Mouse (Mus musculus): ENCODE data around the gene Pank1. TPM values are rescaled to one million over a fixed set of nuclear protein-coding genes. Genes with fewer than 3 reads are reported as not detected.

Pank1 gene
- polyA plus RNA-seq, 1 experiment from 2014 or later = 8.7 TPM

DNA sequence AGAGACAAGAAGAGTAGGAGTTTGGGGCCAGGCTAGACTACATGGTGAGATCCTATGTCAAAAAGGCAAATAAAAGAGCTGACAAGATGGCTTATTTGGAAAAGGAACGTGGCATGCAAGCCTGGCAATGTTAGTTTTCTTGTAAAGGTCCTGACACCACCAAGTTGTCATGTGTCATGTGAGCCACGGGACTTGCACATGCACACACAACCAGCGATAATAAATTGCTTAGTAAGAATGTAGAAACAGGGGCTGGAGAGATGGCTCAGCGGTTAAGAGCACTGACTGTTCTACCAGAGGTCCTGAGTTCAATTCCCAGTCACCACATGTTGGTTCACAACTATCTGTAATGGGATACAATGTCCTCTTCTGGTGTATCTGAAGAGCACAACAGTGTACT lies 7.1 kb upstream of the Pank1 start:
- Histone ChIP-seq H3K27me3 (replicated peaks; ENCODE audit: control insufficient read depth, insufficient read depth, low read length) (no peaks in the 10 kb centered on the region), H3K9ac (ENCODE audit: low read depth, low read length) (no peak overlapping the region), H3K4me1 (replicated peaks; ENCODE audit: control insufficient read depth, insufficient read depth, low read length) (peaks cover 6% of the 10 kb centered on the region; the same call in 1 of the 2 replicates), H3K27ac (ENCODE audit: low read depth, low read length) (no peak overlapping the region), H3K4me2 (no peak overlapping the region), H3K36me3 (ENCODE audit: control insufficient read depth, insufficient read depth, low read length) (no peaks in the 10 kb centered on the region), H3K4me3 (ENCODE audit: low read depth, low read length) (no peak overlapping the region), H3K9me3 (ENCODE audit: control insufficient read depth, low read length) (no peaks in the 10 kb centered on the region)
- 87% methylated on average over 4 of the region's 4 CpGs for WGBS
- DNase-seq (ENCODE audit: low spot score) = no peak
- ATAC-seq (replicated peaks; ENCODE audit: low FRiP score) = no peak

DNA sequence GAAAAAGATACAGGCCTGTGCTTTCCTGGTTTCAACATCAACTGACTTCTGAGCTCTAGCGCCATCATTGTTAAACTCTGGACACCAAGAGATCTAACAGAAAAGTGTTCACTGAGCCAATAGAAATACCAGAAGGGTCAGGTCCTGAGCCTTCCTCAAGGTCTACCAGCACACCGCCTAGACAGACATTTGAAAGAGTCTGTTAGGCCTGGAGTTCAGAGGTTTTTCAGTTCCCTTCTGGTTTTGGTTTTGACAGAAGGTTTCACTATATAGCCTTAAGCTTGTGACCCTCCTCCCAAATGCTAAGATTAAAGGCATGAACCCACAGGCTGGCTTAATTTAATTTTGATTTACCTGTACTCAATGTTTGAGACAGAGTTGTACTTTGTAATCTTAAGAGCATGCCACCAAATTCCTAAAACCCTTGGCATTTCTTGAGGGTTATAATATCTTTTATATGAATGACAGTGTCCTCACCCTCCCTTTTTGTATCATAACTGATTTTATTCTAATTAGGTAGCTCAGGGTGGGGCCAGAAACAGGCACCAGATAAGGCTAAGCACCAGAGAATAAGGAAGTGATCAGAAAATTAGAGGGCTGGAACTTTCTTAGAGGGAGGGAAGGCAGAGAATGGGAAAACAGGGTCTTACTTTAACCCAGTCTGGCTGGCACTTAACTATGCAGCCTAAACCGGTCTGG lies 4.4 kb upstream of the Pank1 start:
- Histone ChIP-seq H3K4me3 (ENCODE audit: low read depth, low read length) (no peak overlapping the region), H3K9ac (ENCODE audit: low read depth, low read length) (no peak overlapping the region), H3K4me1 (replicated peaks; ENCODE audit: control insufficient read depth, insufficient read depth, low read length) (peaks cover 8% of the 10 kb centered on the region; the same call in 1 of the 2 replicates), H3K27ac (ENCODE audit: low read depth, low read length) (no peak overlapping the region), H3K27me3 (replicated peaks; ENCODE audit: control insufficient read depth, insufficient read depth, low read length) (no peaks in the 10 kb centered on the region), H3K9me3 (ENCODE audit: control insufficient read depth, low read length) (no peaks in the 10 kb centered on the region), H3K36me3 (ENCODE audit: control insufficient read depth, insufficient read depth, low read length) (no peaks in the 10 kb centered on the region), H3K4me2 (peak overlapping the region; percentile 14; the same call in 1 of the 2 replicates)
- no peak for DNase-seq (ENCODE audit: low spot score)
- 73% methylated on average over 3 of the region's 3 CpGs for WGBS
- peak; percentile 60 for ATAC-seq (replicated peaks; ENCODE audit: low FRiP score)

DNA sequence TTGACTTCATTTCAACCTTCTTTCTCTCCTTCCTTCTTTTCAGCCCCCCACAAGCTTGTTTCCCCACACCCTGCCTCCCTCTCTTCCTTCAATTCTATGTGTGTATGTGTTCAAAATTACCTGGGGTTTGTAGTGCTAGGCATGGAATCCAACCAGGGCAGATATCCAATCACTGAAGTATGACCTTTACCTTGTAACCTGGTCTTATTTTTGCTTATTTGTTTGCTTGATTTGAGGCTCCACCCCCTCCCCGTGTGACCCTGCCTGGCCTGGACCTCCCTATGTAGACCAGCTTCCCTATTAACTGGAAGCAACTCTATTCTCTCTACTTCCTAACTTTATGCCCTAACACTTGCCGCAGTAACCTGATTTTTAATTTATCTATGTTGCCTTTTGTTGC lies 3.2 kb upstream of the Pank1 start:
- DNase-seq (ENCODE audit: low spot score) (no peak), ATAC-seq (replicated peaks; ENCODE audit: low FRiP score) (no peak)
- WGBS = 70% methylated on average over 2 of the region's 2 CpGs
- H3K27ac ChIP-seq (ENCODE audit: low read depth, low read length) = no peak overlapping the region
- H3K4me2 ChIP-seq = no peak overlapping the region
- H3K9ac ChIP-seq (ENCODE audit: low read depth, low read length) = no peak overlapping the region
- H3K36me3 ChIP-seq (ENCODE audit: control insufficient read depth, insufficient read depth, low read length) = no peaks in the 10 kb centered on the region
- peaks cover 8% of the 10 kb centered on the region; the same call in 1 of the 2 replicates for H3K4me1 ChIP-seq (replicated peaks; ENCODE audit: control insufficient read depth, insufficient read depth, low read length)
- no peaks in the 10 kb centered on the region for H3K9me3 ChIP-seq (ENCODE audit: control insufficient read depth, low read length)
- H3K4me3 ChIP-seq (ENCODE audit: low read depth, low read length) = no peak overlapping the region
- no peaks in the 10 kb centered on the region for H3K27me3 ChIP-seq (replicated peaks; ENCODE audit: control insufficient read depth, insufficient read depth, low read length)

DNA sequence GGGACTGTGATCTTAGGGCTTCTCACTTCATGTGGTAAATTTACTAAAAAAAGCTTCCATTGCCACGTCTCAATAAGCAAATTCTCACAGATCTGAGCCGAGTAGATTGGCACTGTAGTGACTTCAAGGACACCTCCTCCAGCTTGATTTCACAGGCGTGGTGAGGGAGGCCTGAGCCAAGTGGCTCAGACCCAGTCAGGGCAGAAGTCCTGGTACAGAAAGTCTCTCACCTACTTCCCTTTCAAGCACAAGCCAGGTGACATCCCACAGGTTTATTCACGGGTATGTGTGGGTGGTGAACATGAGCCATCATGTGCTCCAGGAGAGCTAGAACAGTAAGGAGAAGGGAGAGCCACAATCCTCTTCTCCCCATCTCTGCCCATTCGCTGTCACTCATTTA lies 1.9 kb upstream of the Pank1 start:
- H3K36me3 ChIP-seq (ENCODE audit: control insufficient read depth, insufficient read depth, low read length) = no peaks in the 10 kb centered on the region
- H3K4me3 ChIP-seq (ENCODE audit: low read depth, low read length) = no peak overlapping the region
- H3K4me2 ChIP-seq = no peak overlapping the region
- H3K9me3 ChIP-seq (ENCODE audit: control insufficient read depth, low read length) = no peaks in the 10 kb centered on the region
- H3K4me1 ChIP-seq (replicated peaks; ENCODE audit: control insufficient read depth, insufficient read depth, low read length) = peaks cover 8% of the 10 kb centered on the region; the same call in 1 of the 2 replicates
- no peak for ATAC-seq (replicated peaks; ENCODE audit: low FRiP score)
- 71% methylated on average over 5 of the region's 5 CpGs for WGBS
- H3K9ac ChIP-seq (ENCODE audit: low read depth, low read length) = no peak overlapping the region
- no peaks in the 10 kb centered on the region for H3K27me3 ChIP-seq (replicated peaks; ENCODE audit: control insufficient read depth, insufficient read depth, low read length)
- no peak overlapping the region for H3K27ac ChIP-seq (ENCODE audit: low read depth, low read length)
- no peak for DNase-seq (ENCODE audit: low spot score)

- H3K9me3 ChIP-seq (ENCODE audit: control insufficient read depth, low read length) = no peaks in the 10 kb centered on the region
- H3K9ac ChIP-seq (ENCODE audit: low read depth, low read length) = peak overlapping the region; percentile 87
- H3K27ac ChIP-seq (ENCODE audit: low read depth, low read length) = peak overlapping the region; percentile 93; the same call in 1 of the 2 replicates
- no peaks in the 10 kb centered on the region for H3K36me3 ChIP-seq (ENCODE audit: control insufficient read depth, insufficient read depth, low read length)
- H3K4me1 ChIP-seq (replicated peaks; ENCODE audit: control insufficient read depth, insufficient read depth, low read length) = peaks cover 8% of the 10 kb centered on the region; the same call in 1 of the 2 replicates
- ATAC-seq (replicated peaks; ENCODE audit: low FRiP score) (no peak), DNase-seq (ENCODE audit: low spot score) (no peak)
- peak overlapping the region; percentile 88 for H3K4me3 ChIP-seq (ENCODE audit: low read depth, low read length)
- no peaks in the 10 kb centered on the region for H3K27me3 ChIP-seq (replicated peaks; ENCODE audit: control insufficient read depth, insufficient read depth, low read length)
- peak overlapping the region; percentile 91 for H3K4me2 ChIP-seq
- WGBS = 29% methylated on average over 6 of the region's 6 CpGs
Observed at GRCm38 (mm10) chr19:34879624-34880023, 369 bp upstream of the Pank1 start.

- DNase-seq (ENCODE audit: low spot score) (peak; percentile 83), ATAC-seq (replicated peaks; ENCODE audit: low FRiP score) (peak; percentile 94)
- Histone ChIP-seq H3K27me3 (replicated peaks; ENCODE audit: control insufficient read depth, insufficient read depth, low read length) (no peaks in the 10 kb centered on the region), H3K4me2 (peak overlapping the region; percentile 91), H3K4me3 (ENCODE audit: low read depth, low read length) (peak overlapping the region; percentile 88), H3K27ac (ENCODE audit: low read depth, low read length) (peak overlapping the region; percentile 93), H3K9ac (ENCODE audit: low read depth, low read length) (peak overlapping the region; percentile 87), H3K9me3 (ENCODE audit: control insufficient read depth, low read length) (no peaks in the 10 kb centered on the region), H3K4me1 (replicated peaks; ENCODE audit: control insufficient read depth, insufficient read depth, low read length) (0 out of 2 replicates have a peak, but pooled peaks cover 3% of the 10 kb centered on the region), H3K36me3 (ENCODE audit: control insufficient read depth, insufficient read depth, low read length) (no peaks in the 10 kb centered on the region)
- under 1% methylated on average over 45 of the region's 45 CpGs for WGBS
Observed at GRCm38 (mm10) chr19:34877898-34878602, 1.2 kb downstream of the Pank1 start.

DNA sequence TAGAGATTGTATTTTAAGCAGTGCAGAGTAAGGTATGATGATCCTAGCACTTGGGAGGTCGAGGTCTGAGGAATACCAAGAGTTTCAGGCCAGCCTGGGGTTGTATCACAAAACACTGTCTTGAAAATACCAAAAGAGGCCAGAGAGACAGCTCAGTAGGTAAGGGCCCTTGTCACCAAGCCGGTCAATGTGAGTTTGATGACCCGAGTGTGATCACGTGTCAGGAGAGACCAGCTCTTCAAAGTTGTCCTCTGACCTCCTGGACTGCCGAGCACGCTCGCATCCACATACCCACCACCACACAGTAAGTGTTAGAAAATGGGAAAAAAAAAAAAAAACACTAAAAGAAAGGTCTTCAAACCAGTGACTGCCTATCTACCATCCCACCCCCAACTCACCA lies 2.6 kb downstream of the Pank1 start:
- Histone ChIP-seq H3K4me3 (ENCODE audit: low read depth, low read length) (peak overlapping the region; percentile 5; the same call in 1 of the 2 replicates), H3K9ac (ENCODE audit: low read depth, low read length) (no peak overlapping the region), H3K27ac (ENCODE audit: low read depth, low read length) (no peak overlapping the region), H3K4me1 (replicated peaks; ENCODE audit: control insufficient read depth, insufficient read depth, low read length) (0 out of 2 replicates have a peak, but pooled peaks cover 3% of the 10 kb centered on the region), H3K27me3 (replicated peaks; ENCODE audit: control insufficient read depth, insufficient read depth, low read length) (no peaks in the 10 kb centered on the region), H3K4me2 (peak overlapping the region; percentile 91), H3K36me3 (ENCODE audit: control insufficient read depth, insufficient read depth, low read length) (no peaks in the 10 kb centered on the region), H3K9me3 (ENCODE audit: control insufficient read depth, low read length) (no peaks in the 10 kb centered on the region)
- DNase-seq (ENCODE audit: low spot score) (no peak), ATAC-seq (replicated peaks; ENCODE audit: low FRiP score) (no peak)
- 73% methylated on average over 7 of the region's 7 CpGs for WGBS

- 78% methylated on average over 3 of the region's 3 CpGs for WGBS
- Histone ChIP-seq H3K27me3 (replicated peaks; ENCODE audit: control insufficient read depth, insufficient read depth, low read length) (no peaks in the 10 kb centered on the region), H3K27ac (ENCODE audit: low read depth, low read length) (no peak overlapping the region)
Observed at GRCm38 (mm10) chr19:34869375-34869774, 9.9 kb downstream of the Pank1 start.

More at GRCm38 (mm10) chr19:34869375-34869774, 9.9 kb downstream of the Pank1 start:
- no peak overlapping the region for H3K4me3 ChIP-seq (ENCODE audit: low read depth, low read length)
- ATAC-seq (replicated peaks; ENCODE audit: low FRiP score) = no peak
- H3K36me3 ChIP-seq (ENCODE audit: control insufficient read depth, insufficient read depth, low read length) = no peaks in the 10 kb centered on the region
- H3K4me1 ChIP-seq (replicated peaks; ENCODE audit: control insufficient read depth, insufficient read depth, low read length) = no peaks in the 10 kb centered on the region
- H3K9me3 ChIP-seq (ENCODE audit: control insufficient read depth, low read length) = no peaks in the 10 kb centered on the region
- H3K4me2 ChIP-seq = no peak overlapping the region
- no peak overlapping the region for H3K9ac ChIP-seq (ENCODE audit: low read depth, low read length)
- no peak for DNase-seq (ENCODE audit: low spot score)

Data from liver, embryonic 11.5 days (tissue).